Mouse (Mus musculus) heart, embryonic 16.5 days (tissue): ENCODE measurements around the gene Ncoa1. TPM values are rescaled to one million over a fixed set of nuclear protein-coding genes. Genes with fewer than 3 reads are reported as not detected.

Experiments
- ATAC-seq: fragments of 200-750 bp; cut with Nextera tagmentation; replicated peaks from 2 replicates; pipeline ENCODE4 v1.8.0; 2017; ENCODE audit warnings: moderate number of reproducible peaks; ENCODE audit not compliant: insufficient read depth, low FRiP score; ENCODE audit errors: extremely low read depth
- H3K27ac ChIP-seq: fragments of 300-500 bp; sonication (generic); 2 replicates; pipeline ENCODE4 v1.5.1; 2014; ENCODE audit warnings: mild to moderate bottlenecking, low read length, control low read depth, moderate library complexity
- H3K27me3 ChIP-seq: fragments of 300-500 bp; sonication (generic); 2 replicates; pipeline ENCODE4 v1.6.1; 2014; ENCODE audit warnings: low read length, mixed read lengths; ENCODE audit not compliant: control insufficient read depth, insufficient read depth
- H3K36me3 ChIP-seq: fragments of 300-500 bp; sonication (generic); 2 replicates; pipeline ENCODE4 v1.6.1; 2014; ENCODE audit not compliant: control insufficient read depth, insufficient read depth
- H3K4me1 ChIP-seq: fragments of 300-500 bp; sonication (generic); 2 replicates; pipeline ENCODE4 v1.6.1; 2014; ENCODE audit warnings: low read length, mixed read lengths; ENCODE audit not compliant: control insufficient read depth, insufficient read depth
- H3K4me2 ChIP-seq: fragments of 300-500 bp; sonication (generic); 2 replicates; pipeline ENCODE4 v1.6.1; 2014; ENCODE audit warnings: low read depth, mild to moderate bottlenecking, control low read depth, low read length
- H3K4me3 ChIP-seq: fragments of 300-500 bp; sonication (generic); 2 replicates; pipeline ENCODE4 v1.5.1; 2014; ENCODE audit warnings: mild to moderate bottlenecking, control low read depth, low read length
- H3K9ac ChIP-seq: fragments of 300-500 bp; sonication (generic); 2 replicates; pipeline ENCODE4 v1.6.1; 2014; ENCODE audit warnings: low read length, control low read depth
- H3K9me3 ChIP-seq: fragments of 300-500 bp; sonication (generic); replicated peaks from 2 replicates; pipeline ENCODE4 v1.6.1; 2016; ENCODE audit warnings: low read length; ENCODE audit not compliant: control insufficient read depth
- WGBS: fragments of 180-500 bp; shearing (Covaris S2); extraction: QIAGEN DNeasy Blood & Tissue Kit; methylation state at CpG from one replicate; pipeline ENCODE4 v1.1.7; 2014; 5-methylcytosine and 5-hydroxymethylcytosine counted together
- polyA plus RNA-seq: library from polyadenylated mRNA; unstranded; fragments of >200 nt; fragmentation: Nextera tagmentation; extraction: Ambion mirVana; gene quantifications from 2 replicates; pipeline ENCODE4 v1.2.1, GENCODE M21; 2015

Gene Ncoa1
- polyA plus RNA-seq, 1 experiment from 2014 or later = 6.0 TPM

- H3K27ac ChIP-seq = no peak overlapping the region
- no peak overlapping the region for H3K9ac ChIP-seq
- no peak overlapping the region for H3K4me3 ChIP-seq
- no peaks in the 10 kb centered on the region for H3K27me3 ChIP-seq
- ATAC-seq = no peak
- H3K9me3 ChIP-seq = no peaks in the 10 kb centered on the region
- WGBS = 66% methylated on average over 2 of the region's 2 CpGs
- H3K36me3 ChIP-seq = no peaks in the 10 kb centered on the region
- no peak overlapping the region for H3K4me2 ChIP-seq
- peaks cover 11% of the 10 kb centered on the region; the same call in 1 of the 2 replicates for H3K4me1 ChIP-seq
Observed at GRCm38 (mm10) chr12:4392590-4392989, 84.4 kb downstream of the Ncoa1 start.

- no peaks in the 10 kb centered on the region for H3K36me3 ChIP-seq
- peak; percentile 58 for ATAC-seq
- no peak overlapping the region for H3K9ac ChIP-seq
- no peaks in the 10 kb centered on the region for H3K27me3 ChIP-seq
- WGBS = 31% methylated on average over 3 of the region's 3 CpGs
- H3K4me2 ChIP-seq = no peak overlapping the region
- peak overlapping the region; percentile 25; the same call in 1 of the 2 replicates for H3K27ac ChIP-seq
- H3K4me1 ChIP-seq = peaks cover 11% of the 10 kb centered on the region; the same call in 1 of the 2 replicates
- no peaks in the 10 kb centered on the region for H3K9me3 ChIP-seq
- no peak overlapping the region for H3K4me3 ChIP-seq
Observed at GRCm38 (mm10) chr12:4392074-4392473, 84.9 kb downstream of the Ncoa1 start.

GRCm38 (mm10) chr12:4391256-4391655 lies 85.7 kb downstream of the Ncoa1 start:
- Histone ChIP-seq H3K4me2 (no peak overlapping the region), H3K9me3 (no peaks in the 10 kb centered on the region), H3K9ac (no peak overlapping the region), H3K27ac (no peak overlapping the region), H3K27me3 (no peaks in the 10 kb centered on the region), H3K4me1 (peaks cover 11% of the 10 kb centered on the region; the same call in 1 of the 2 replicates), H3K36me3 (no peaks in the 10 kb centered on the region), H3K4me3 (no peak overlapping the region)
- ATAC-seq = no peak
- WGBS = 47% methylated on average over 4 of the region's 4 CpGs

- 51% methylated on average over 5 of the region's 5 CpGs for WGBS
Observed at GRCm38 (mm10) chr12:4390721-4391120, 86.3 kb downstream of the Ncoa1 start.

GRCm38 (mm10) chr12:4386077-4386719 lies 90.8 kb downstream of the Ncoa1 start:
- Histone ChIP-seq H3K27me3 (no peaks in the 10 kb centered on the region), H3K36me3 (no peaks in the 10 kb centered on the region), H3K9me3 (no peaks in the 10 kb centered on the region), H3K9ac (no peak overlapping the region), H3K27ac (no peak overlapping the region), H3K4me3 (no peak overlapping the region), H3K4me1 (peaks cover 4% of the 10 kb centered on the region; the same call in 1 of the 2 replicates), H3K4me2 (no peak overlapping the region)
- ATAC-seq = no peak
- 73% methylated on average over 3 of the region's 3 CpGs for WGBS

More at GRCm38 (mm10) chr12:4390721-4391120, 86.3 kb downstream of the Ncoa1 start:
- H3K36me3 ChIP-seq = no peaks in the 10 kb centered on the region
- H3K27ac ChIP-seq = no peak overlapping the region
- peaks cover 13% of the 10 kb centered on the region; the same call in 1 of the 2 replicates for H3K4me1 ChIP-seq
- no peak for ATAC-seq
- H3K4me3 ChIP-seq = no peak overlapping the region
- H3K4me2 ChIP-seq = no peak overlapping the region
- H3K27me3 ChIP-seq = no peaks in the 10 kb centered on the region
- H3K9ac ChIP-seq = no peak overlapping the region
- no peaks in the 10 kb centered on the region for H3K9me3 ChIP-seq

GRCm38 (mm10) chr12:4383061-4383460 lies 93.9 kb downstream of the Ncoa1 start:
- no peak for ATAC-seq
- WGBS = 82% methylated on average over 3 of the region's 3 CpGs
- no peak overlapping the region for H3K4me2 ChIP-seq
- peaks cover 3% of the 10 kb centered on the region; the same call in 1 of the 2 replicates for H3K4me1 ChIP-seq
- no peaks in the 10 kb centered on the region for H3K9me3 ChIP-seq
- H3K36me3 ChIP-seq = no peaks in the 10 kb centered on the region
- no peak overlapping the region for H3K9ac ChIP-seq
- no peak overlapping the region for H3K27ac ChIP-seq
- H3K4me3 ChIP-seq = no peak overlapping the region
- no peaks in the 10 kb centered on the region for H3K27me3 ChIP-seq

- H3K4me1 ChIP-seq = peaks cover 4% of the 10 kb centered on the region; the same call in 1 of the 2 replicates
- no peaks in the 10 kb centered on the region for H3K36me3 ChIP-seq
- H3K4me3 ChIP-seq = no peak overlapping the region
- H3K9ac ChIP-seq = no peak overlapping the region
- H3K4me2 ChIP-seq = no peak overlapping the region
- no peak overlapping the region for H3K27ac ChIP-seq
- H3K9me3 ChIP-seq = no peaks in the 10 kb centered on the region
- ATAC-seq = no peak
- WGBS = 51% methylated on average over 7 of the region's 7 CpGs
- no peaks in the 10 kb centered on the region for H3K27me3 ChIP-seq
Observed at GRCm38 (mm10) chr12:4379298-4379957, 97.6 kb downstream of the Ncoa1 start.

- Histone ChIP-seq H3K4me1 (peaks cover 4% of the 10 kb centered on the region; the same call in 1 of the 2 replicates), H3K4me3 (no peak overlapping the region), H3K27ac (no peak overlapping the region), H3K9me3 (no peaks in the 10 kb centered on the region), H3K4me2 (no peak overlapping the region), H3K36me3 (no peaks in the 10 kb centered on the region), H3K9ac (no peak overlapping the region), H3K27me3 (no peaks in the 10 kb centered on the region)
- 92% methylated on average over 4 of the region's 4 CpGs for WGBS
- no peak for ATAC-seq
Observed at GRCm38 (mm10) chr12:4376475-4376874, 100.5 kb downstream of the Ncoa1 start.

GRCm38 (mm10) chr12:4374816-4375493 lies 102.0 kb downstream of the Ncoa1 start:
- Histone ChIP-seq H3K4me2 (no peak overlapping the region), H3K9ac (no peak overlapping the region), H3K36me3 (no peaks in the 10 kb centered on the region), H3K9me3 (no peaks in the 10 kb centered on the region), H3K27me3 (no peaks in the 10 kb centered on the region), H3K4me3 (no peak overlapping the region), H3K4me1 (peaks cover 4% of the 10 kb centered on the region; the same call in 1 of the 2 replicates), H3K27ac (no peak overlapping the region)
- no peak for ATAC-seq
- WGBS = 76% methylated on average over 6 of the region's 6 CpGs
